Comparison of ENCODE assay signal across 12 mouse cellular contexts in the genomic region with DNA sequence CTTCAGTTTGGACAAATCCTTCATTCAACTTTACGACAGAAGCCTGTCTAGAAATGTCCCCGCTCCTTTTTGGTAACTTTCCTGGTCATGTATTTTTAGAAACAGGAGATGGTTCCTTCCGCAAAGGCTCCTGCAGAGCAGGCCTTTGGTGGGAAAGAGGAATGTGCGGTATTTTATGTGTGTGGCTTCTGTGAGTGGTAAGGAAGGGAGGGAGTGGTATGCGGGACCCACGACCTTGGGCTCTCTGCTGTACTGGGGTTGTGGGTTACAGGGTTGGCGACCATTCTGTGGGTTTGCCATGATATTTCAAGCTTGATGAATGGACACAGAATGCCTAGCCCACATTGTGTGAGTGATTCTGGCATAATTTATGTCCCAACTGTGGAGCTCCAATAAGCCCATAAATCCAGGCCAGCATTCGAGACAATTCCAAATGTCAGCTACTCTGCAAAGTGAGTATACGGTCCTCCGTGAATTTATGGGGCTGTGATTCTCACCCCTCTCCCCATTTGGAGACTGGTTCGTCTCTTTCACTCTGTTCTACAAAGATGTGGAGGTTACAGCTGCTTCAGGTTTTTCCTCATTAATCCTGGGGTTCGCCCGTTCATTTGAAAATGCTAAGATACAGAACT.
DNase-seq lines count a peak whose midpoint lies in the region; ATAC-seq lines count a peak whose summit lies in the region.
"Had no signal": no experiment of that assay in that cellular context is flagged by ENCODE, and none has a peak within 500 bp of the region (broad histone marks: within the 10 kb centered on the region; RNA-seq: fewer than 3 reads in every experiment).

No protein-coding gene starts in this region.

- H3K9me3 ChIP-seq in heart, embryonic 16.5 days (replicated peaks; ENCODE audit: control insufficient read depth, low read length) = 0 out of 2 replicates have a peak, but pooled peaks cover 2% of the 10 kb centered on the region
- H3K9me3 ChIP-seq in limb, embryonic 10.5 days (replicated peaks) = no peaks in the 10 kb centered on the region
- H3K9me3 ChIP-seq: forebrain, embryonic 12.5 days had no signal

- no peak overlapping the region for H3K9ac ChIP-seq in heart, embryonic 16.5 days (ENCODE audit: low read length)
- H3K9ac ChIP-seq: forebrain, embryonic 12.5 days; liver, postnatal 0 days had no signal

- ATAC-seq in heart, embryonic 16.5 days (replicated peaks; ENCODE audit: extremely low read depth, insufficient read depth, low FRiP score) = no peak
- ATAC-seq: liver, postnatal 0 days had no signal

- H3K4me2 ChIP-seq in heart, embryonic 16.5 days (ENCODE audit: low read depth, low read length) = no peak overlapping the region
- H3K4me2 ChIP-seq: forebrain, embryonic 12.5 days had no signal

- peak overlapping the region; percentile 28 for H3K27ac ChIP-seq in heart, embryonic 16.5 days (ENCODE audit: low read length)
- peak overlapping the region; percentile 31; the same call in 1 of the 2 replicates for H3K27ac ChIP-seq in limb, embryonic 10.5 days
- H3K27ac ChIP-seq: forebrain, embryonic 12.5 days had no signal

- H3K4me3 ChIP-seq in heart, embryonic 16.5 days (ENCODE audit: low read length) = no peak overlapping the region
- no peak overlapping the region for H3K4me3 ChIP-seq in limb, embryonic 10.5 days
- H3K4me3 ChIP-seq: forebrain, embryonic 12.5 days; myocyte had no signal

- H3K27me3 ChIP-seq in heart, embryonic 16.5 days (ENCODE audit: control insufficient read depth, insufficient read depth, low read length) = no peaks in the 10 kb centered on the region
- H3K27me3 ChIP-seq in limb, embryonic 10.5 days (ENCODE audit: low read depth, poor library complexity, severe bottlenecking) = no peaks in the 10 kb centered on the region
- H3K27me3 ChIP-seq: forebrain, embryonic 12.5 days had no signal

- no peaks in the 10 kb centered on the region for H3K36me3 ChIP-seq in heart, embryonic 16.5 days (ENCODE audit: control insufficient read depth, insufficient read depth)
- no peaks in the 10 kb centered on the region for H3K36me3 ChIP-seq in limb, embryonic 10.5 days
- H3K36me3 ChIP-seq: forebrain, embryonic 12.5 days had no signal

- H3K4me1 ChIP-seq in heart, embryonic 16.5 days (ENCODE audit: control insufficient read depth, insufficient read depth, low read length) = peaks cover 15% of the 10 kb centered on the region
- peaks cover 23% of the 10 kb centered on the region for H3K4me1 ChIP-seq in limb, embryonic 10.5 days
- H3K4me1 ChIP-seq: forebrain, embryonic 12.5 days had no signal

- WGBS in heart, embryonic 16.5 days = 41% methylated on average over 13 of the region's 13 CpGs
- WGBS in limb, embryonic 10.5 days = 43% methylated on average over 13 of the region's 13 CpGs

- peak; percentile 32 for DNase-seq in adrenal gland, adult 2 months
- no peak for DNase-seq in adrenal gland, adult 8-10 months
- peak; percentile 47 for DNase-seq in ZHBTc4 (ENCODE audit: low read depth, low spot score)
- DNase-seq in limb, embryonic 10.5 days (ENCODE audit: low spot score) = peak; percentile 43
- DNase-seq in cerebellum, adult 11 months = no peak
- no peak for DNase-seq in ovary, adult 18-20 months (ENCODE audit: low spot score)
- no peak for DNase-seq in thymus, postnatal 0 days (ENCODE audit: low spot score)
- DNase-seq: cerebellum, adult 11-12 months; liver, postnatal 0 days had no signal

Comparison
In these comparisons a context has a peak if more than half of its experiments do, and no peak if none do; other contexts are left out.
1. DNase-seq: peak in adrenal gland, adult 2 months (single experiment), ZHBTc4 (single experiment) and limb, embryonic 10.5 days (single experiment); none in adrenal gland, adult 8-10 months (single experiment), cerebellum, adult 11 months (single experiment), ovary, adult 18-20 months (single experiment) and thymus, postnatal 0 days (single experiment).